Mouse (Mus musculus): Measurements from ENCODE around the gene Gm12216.

DNA sequence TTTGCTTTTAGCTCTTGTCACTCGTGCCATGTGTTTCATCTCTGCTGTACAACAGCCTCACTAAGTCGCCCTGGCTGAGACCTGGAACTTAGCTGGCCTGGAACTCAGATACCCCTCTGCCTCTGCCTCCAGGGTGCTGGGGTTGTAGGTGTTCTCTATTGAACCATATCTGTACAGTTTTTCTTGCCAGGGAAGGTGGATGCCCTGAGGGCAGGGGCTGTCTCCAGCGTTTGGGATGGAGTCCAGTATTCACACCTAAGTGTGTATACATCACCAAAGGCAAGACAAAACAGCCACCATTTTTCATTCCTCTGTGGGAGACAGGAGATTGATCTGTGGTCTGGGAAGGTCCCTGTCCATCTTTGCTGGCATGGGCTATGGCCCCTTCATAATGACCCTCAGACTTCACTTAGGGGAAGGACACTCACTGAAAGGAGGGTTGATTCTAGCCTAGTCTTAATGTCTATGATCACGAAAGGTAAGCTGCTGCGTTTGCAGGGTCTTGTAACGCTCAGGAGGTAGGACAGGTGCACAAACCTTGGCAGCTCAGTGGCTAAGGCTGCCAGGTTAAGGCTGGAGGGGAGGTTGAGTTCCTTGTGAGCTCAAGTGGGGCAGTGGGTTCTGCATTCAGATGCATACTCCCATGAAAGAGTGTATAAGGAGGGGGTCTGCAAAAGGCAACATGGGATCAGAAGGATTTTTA, 847 bp downstream of the Gm12216 start:
- TF ChIP-seq POLR2A (IDR thresholded peaks at IDR 0.05; ENCODE audit: extremely low read depth, insufficient read depth, low read length) (no peak), CTCF (IDR thresholded peaks at IDR 0.05; ENCODE audit: low read depth, low read length) (no peak)

All from liver, adult 2 months (tissue).